Mouse (Mus musculus) cerebellum, adult 2 months (tissue): ENCODE data around the gene Ift43.

Experiments
- CTCF ChIP-seq: fragments of 200-500 bp; IDR thresholded peaks from 2 replicates; pipeline ENCODE4 v1.5.1; 2011; ENCODE audit warnings: low read depth, mild to moderate bottlenecking, control low read depth, low read length, moderate library complexity, borderline replicate concordance; ENCODE audit not compliant: insufficient read depth
- POLR2A ChIP-seq: fragments of 200-500 bp; IDR thresholded peaks from 2 replicates; pipeline ENCODE4 v1.6.1; 2011; ENCODE audit warnings: low read length, control low read depth, borderline replicate concordance; ENCODE audit not compliant: insufficient read depth

GRCm38 (mm10) chr12:86039751-86040150 is 42.6 kb upstream of the Ift43 start:
- TF ChIP-seq CTCF, result no peak
- TF ChIP-seq POLR2A, result no peak
